In the genomic region with DNA sequence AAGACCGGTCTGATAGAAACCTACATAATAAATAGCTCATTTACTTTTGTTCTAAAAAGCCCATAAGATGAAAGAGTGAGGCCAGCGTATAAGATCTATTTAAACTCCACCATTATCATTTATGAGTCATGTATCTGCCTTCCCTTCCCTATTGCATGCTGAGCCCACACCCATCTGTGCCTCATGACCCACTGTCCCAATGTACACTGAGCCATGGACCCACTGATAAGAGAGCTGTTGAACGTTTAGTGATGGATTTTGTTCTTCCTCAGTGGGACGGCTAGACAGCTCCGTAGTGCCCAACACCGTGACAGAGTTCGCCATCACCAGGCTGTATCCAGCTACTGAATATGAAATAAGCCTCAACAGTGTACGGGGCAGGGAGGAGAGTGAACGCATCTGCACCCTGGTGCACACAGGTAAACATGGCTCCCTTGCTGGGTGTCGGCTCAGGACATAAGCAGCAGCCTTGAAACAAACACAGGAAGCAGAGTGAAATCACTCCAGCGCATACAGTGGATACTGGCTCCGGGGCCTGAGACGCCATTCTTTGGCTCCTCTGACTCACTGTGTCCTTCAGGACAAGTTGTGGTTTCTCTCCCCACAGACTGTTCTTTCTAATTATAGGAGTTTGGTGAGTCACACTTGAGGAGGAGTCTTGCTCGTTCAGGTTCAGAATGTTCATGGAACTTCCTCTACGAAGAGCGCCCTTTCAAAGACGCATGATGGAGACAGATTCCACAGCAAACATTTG, we compare ENCODE assay signal across 9 mouse cellular contexts.
DNase-seq lines count a peak whose midpoint lies in the region; ATAC-seq lines count a peak whose summit lies in the region.
"Had no signal": no experiment of that assay in that cellular context is flagged by ENCODE, and none has a peak within 500 bp of the region (broad histone marks: within the 10 kb centered on the region; RNA-seq: fewer than 3 reads in every experiment).

No protein-coding gene starts in this region.

- peak; percentile 10 for DNase-seq in ovary, postnatal 36 days (ENCODE audit: low spot score)
- DNase-seq in ovary, postnatal 14 days (ENCODE audit: low spot score): no peak
- peak; percentile 55 for DNase-seq in adrenal gland, postnatal 14 days
- DNase-seq in right cerebral cortex, postnatal 36 days (ENCODE audit: low spot score in 2 of 2): peak; percentile 40 to 50
- DNase-seq in gastrocnemius, postnatal 4 days (ENCODE audit: low spot score in 2 of 2): no peak
- DNase-seq in urinary bladder, postnatal 4 days (ENCODE audit: low spot score in 2 of 2): no peak
- DNase-seq in embryo, embryonic 9.5 days (ENCODE audit: extremely low spot score): no peak
- DNase-seq: kidney, adult 18-20 months had no signal

- ATAC-seq in hematopoietic stem cell, adult 5-6 weeks (replicated peaks in 1 of 2; ENCODE audit: insufficient read depth in 1 of 2, low FRiP score in 2 of 2, low TSS enrichment in 1 of 2, low read depth in 1 of 2, poor library complexity in 2 of 2, severe bottlenecking in 2 of 2): peak; percentile 29 to 52; a peak in 3 of 4 replicates

Comparison
In these comparisons a context has a peak if more than half of its experiments do, and no peak if none do; other contexts are left out.
1. DNase-seq: peak in ovary, postnatal 36 days (single experiment), adrenal gland, postnatal 14 days (single experiment) and right cerebral cortex, postnatal 36 days (2 of 2); none in ovary, postnatal 14 days (single experiment), gastrocnemius, postnatal 4 days (0 of 2), urinary bladder, postnatal 4 days (0 of 2) and embryo, embryonic 9.5 days (single experiment).